Mouse (Mus musculus): ENCODE results near the gene Spice1. TPM values are rescaled to one million over a fixed set of nuclear protein-coding genes. Genes with fewer than 3 reads are reported as not detected.

Spice1 gene
- polyA plus RNA-seq, 1 experiment from 2014 or later = 17.7 TPM

- WGBS = under 1% methylated on average over 60 of the region's 60 CpGs
- Histone ChIP-seq H3K4me3 (peak overlapping the region; percentile 68), H3K27me3 (peaks cover 32% of the 10 kb centered on the region), H3K36me3 (no peaks in the 10 kb centered on the region), H3K4me1 (replicated peaks) (peaks cover 22% of the 10 kb centered on the region), H3K4me2 (peak overlapping the region; percentile 99), H3K9me3 (no peaks in the 10 kb centered on the region), H3K9ac (peak overlapping the region; percentile 81), H3K27ac (no peak overlapping the region)
- peak; percentile 76 for ATAC-seq (ENCODE audit: low FRiP score)
These were observed 14.7 kb upstream of the Spice1 start for GRCm38 (mm10) chr16:44331995-44332860.

GRCm38 (mm10) chr16:44332861-44333284, 14.0 kb upstream of the Spice1 start, which contains the start of gene Sidt1:
Sidt1 (minus strand) TSS chr16:44333196.
- Histone ChIP-seq H3K4me3 (peak within 1 kb of the TSS; percentile 68), H3K4me1 (replicated peaks) (peaks cover 22% of the 10 kb centered on the region), H3K36me3 (no peaks in the 10 kb centered on the region), H3K27me3 (peaks cover 32% of the 10 kb centered on the region), H3K9ac (peak within 1 kb of the TSS; percentile 81), H3K4me2 (peak within 1 kb of the TSS; percentile 99), H3K27ac (no peak within 1 kb of the TSS), H3K9me3 (no peaks in the 10 kb centered on the region)
- WGBS = 11% methylated on average over 15 of the region's 15 CpGs
- ATAC-seq (ENCODE audit: low FRiP score) = no peak

GRCm38 (mm10) chr16:44337541-44337940, 9.4 kb upstream of the Spice1 start:
- H3K4me2 ChIP-seq = no peak overlapping the region
- H3K4me3 ChIP-seq = no peak overlapping the region
- no peaks in the 10 kb centered on the region for H3K9me3 ChIP-seq
- no peak overlapping the region for H3K27ac ChIP-seq
- peaks cover 24% of the 10 kb centered on the region for H3K27me3 ChIP-seq
- H3K4me1 ChIP-seq (replicated peaks) = peaks cover 9% of the 10 kb centered on the region
- ATAC-seq (ENCODE audit: low FRiP score) = no peak
- no peak overlapping the region for H3K9ac ChIP-seq
- H3K36me3 ChIP-seq = no peaks in the 10 kb centered on the region

- H3K9me3 ChIP-seq = no peaks in the 10 kb centered on the region
- no peak for ATAC-seq (ENCODE audit: low FRiP score)
- H3K27ac ChIP-seq = no peak overlapping the region
- H3K4me1 ChIP-seq (replicated peaks) = peaks cover 13% of the 10 kb centered on the region
- H3K36me3 ChIP-seq = no peaks in the 10 kb centered on the region
- H3K27me3 ChIP-seq = no peaks in the 10 kb centered on the region
- H3K4me3 ChIP-seq = no peak overlapping the region
- 93% methylated on average over 4 of the region's 4 CpGs for WGBS
- H3K4me2 ChIP-seq = no peak overlapping the region
- H3K9ac ChIP-seq = no peak overlapping the region
These were observed 3.0 kb downstream of the Spice1 start for GRCm38 (mm10) chr16:44349801-44350397.

- Histone ChIP-seq H3K27ac (no peak overlapping the region), H3K36me3 (peaks cover 15% of the 10 kb centered on the region), H3K4me3 (no peak overlapping the region), H3K4me1 (replicated peaks) (no peaks in the 10 kb centered on the region), H3K27me3 (no peaks in the 10 kb centered on the region), H3K9me3 (no peaks in the 10 kb centered on the region), H3K9ac (no peak overlapping the region), H3K4me2 (no peak overlapping the region)
- ATAC-seq (ENCODE audit: low FRiP score) = no peak
- 85% methylated on average over 7 of the region's 7 CpGs for WGBS
These were observed 9.4 kb downstream of the Spice1 start for GRCm38 (mm10) chr16:44356291-44356690.

GRCm38 (mm10) chr16:44357571-44358268, 10.8 kb downstream of the Spice1 start:
- Histone ChIP-seq H3K4me1 (replicated peaks) (no peaks in the 10 kb centered on the region), H3K27ac (no peak overlapping the region), H3K27me3 (no peaks in the 10 kb centered on the region), H3K9ac (no peak overlapping the region), H3K4me2 (no peak overlapping the region), H3K4me3 (no peak overlapping the region), H3K36me3 (peaks cover 17% of the 10 kb centered on the region), H3K9me3 (no peaks in the 10 kb centered on the region)
- 75% methylated on average over 4 of the region's 4 CpGs for WGBS
- ATAC-seq (ENCODE audit: low FRiP score) = no peak

GRCm38 (mm10) chr16:44361921-44362890, 15.3 kb downstream of the Spice1 start:
- no peak for ATAC-seq (ENCODE audit: low FRiP score)

GRCm38 (mm10) chr16:44365522-44365921, 18.6 kb downstream of the Spice1 start:
- no peak overlapping the region for H3K27ac ChIP-seq
- no peaks in the 10 kb centered on the region for H3K9me3 ChIP-seq
- ATAC-seq (ENCODE audit: low FRiP score) = no peak
- H3K4me1 ChIP-seq (replicated peaks) = no peaks in the 10 kb centered on the region
- no peak overlapping the region for H3K9ac ChIP-seq
- H3K36me3 ChIP-seq = peaks cover 27% of the 10 kb centered on the region
- no peak overlapping the region for H3K4me2 ChIP-seq
- 95% methylated on average over 7 of the region's 7 CpGs for WGBS
- H3K27me3 ChIP-seq = no peaks in the 10 kb centered on the region
- no peak overlapping the region for H3K4me3 ChIP-seq

More at GRCm38 (mm10) chr16:44361921-44362890, 15.3 kb downstream of the Spice1 start:
- Histone ChIP-seq H3K9ac (no peak overlapping the region), H3K27me3 (no peaks in the 10 kb centered on the region), H3K4me1 (replicated peaks) (no peaks in the 10 kb centered on the region), H3K36me3 (peaks cover 30% of the 10 kb centered on the region), H3K4me3 (no peak overlapping the region), H3K4me2 (no peak overlapping the region), H3K27ac (no peak overlapping the region), H3K9me3 (no peaks in the 10 kb centered on the region)
- 88% methylated on average over 10 of the region's 10 CpGs for WGBS

GRCm38 (mm10) chr16:44375459-44375858, 28.5 kb downstream of the Spice1 start:
- ATAC-seq (ENCODE audit: low FRiP score) = no peak

GRCm38 (mm10) chr16:44380006-44380405, 33.1 kb downstream of the Spice1 start:
- H3K27ac ChIP-seq = no peak overlapping the region
- H3K4me1 ChIP-seq (replicated peaks) = peaks cover 9% of the 10 kb centered on the region
- H3K4me2 ChIP-seq = no peak overlapping the region
- WGBS = 73% methylated on average over 4 of the region's 4 CpGs
- H3K27me3 ChIP-seq = no peaks in the 10 kb centered on the region
- H3K9ac ChIP-seq = no peak overlapping the region
- no peaks in the 10 kb centered on the region for H3K9me3 ChIP-seq
- H3K36me3 ChIP-seq = peaks cover 8% of the 10 kb centered on the region
- no peak for ATAC-seq (ENCODE audit: low FRiP score)
- no peak overlapping the region for H3K4me3 ChIP-seq

More at GRCm38 (mm10) chr16:44375459-44375858, 28.5 kb downstream of the Spice1 start:
- H3K4me2 ChIP-seq = no peak overlapping the region
- H3K36me3 ChIP-seq = peaks cover 32% of the 10 kb centered on the region
- no peak overlapping the region for H3K4me3 ChIP-seq
- H3K4me1 ChIP-seq (replicated peaks) = no peaks in the 10 kb centered on the region
- H3K27ac ChIP-seq = no peak overlapping the region
- H3K9me3 ChIP-seq = no peaks in the 10 kb centered on the region
- WGBS = 98% methylated on average over 4 of the region's 4 CpGs
- no peak overlapping the region for H3K9ac ChIP-seq
- no peaks in the 10 kb centered on the region for H3K27me3 ChIP-seq

GRCm38 (mm10) chr16:44381578-44381977, 34.7 kb downstream of the Spice1 start:
- Histone ChIP-seq H3K9ac (no peak overlapping the region), H3K27me3 (no peaks in the 10 kb centered on the region), H3K9me3 (no peaks in the 10 kb centered on the region), H3K27ac (no peak overlapping the region), H3K4me3 (no peak overlapping the region), H3K36me3 (peaks cover 10% of the 10 kb centered on the region), H3K4me1 (replicated peaks) (peaks cover 9% of the 10 kb centered on the region), H3K4me2 (no peak overlapping the region)
- ATAC-seq (ENCODE audit: low FRiP score) = no peak
- 14% methylated on average over 5 of the region's 5 CpGs for WGBS

Measured in hindbrain, embryonic 13.5 days (tissue).